Mouse (Mus musculus) hematopoietic stem cell, adult 5-6 weeks (primary cell): ENCODE results near the gene Dusp7. TPM values are rescaled to one million over a fixed set of nuclear protein-coding genes. Genes with fewer than 3 reads are reported as not detected.

Experiments
- ATAC-seq, 2 experiments: fragments of 125-278 bp in 1 of 2; replicated peaks in 1 of 2; 2 replicates each; pipeline ENCODE4 v1.8.0; 2016 to 2017; ENCODE audit warnings: inconsistent platforms in 2 of 2, mild to moderate bottlenecking in 2 of 2, moderate number of reproducible peaks in 2 of 2, low read depth in 1 of 2, moderate TSS enrichment in 1 of 2; ENCODE audit not compliant: low FRiP score in 2 of 2, poor library complexity in 2 of 2, severe bottlenecking in 2 of 2, insufficient read depth in 1 of 2, low TSS enrichment in 1 of 2
- total RNA-seq: library from RNA; stranded (forward); fragments of 172-1452, 232-1000 nt; gene quantifications from 2 replicates; pipeline ENCODE4 v1.2.3, GENCODE M21; 2017

The Dusp7 gene
- total RNA-seq, 1 experiment from 2014 or later, result 4.9 TPM

GRCm38 (mm10) chr9:106370620-106371383, 2.4 kb downstream of the Dusp7 start:
- no peak for ATAC-seq

- no peak for ATAC-seq
Measured at GRCm38 (mm10) chr9:106371384-106371671, 2.9 kb downstream of the Dusp7 start.

- peak; percentile 34 to 43 for ATAC-seq
Measured at GRCm38 (mm10) chr9:106371776-106372175, 3.3 kb downstream of the Dusp7 start.

GRCm38 (mm10) chr9:106372431-106373412, 4.3 kb downstream of the Dusp7 start:
- no peak for ATAC-seq

GRCm38 (mm10) chr9:106373973-106374372, 5.5 kb downstream of the Dusp7 start:
- no peak for ATAC-seq

GRCm38 (mm10) chr9:106377247-106377646, 8.8 kb downstream of the Dusp7 start:
- ATAC-seq, result no peak

GRCm38 (mm10) chr9:106378045-106378444, 9.6 kb downstream of the Dusp7 start:
- ATAC-seq, result no peak

GRCm38 (mm10) chr9:106378753-106379152, 10.3 kb downstream of the Dusp7 start:
- no peak for ATAC-seq

GRCm38 (mm10) chr9:106386181-106386864, 17.9 kb downstream of the Dusp7 start:
- peak; percentile 74 to 87 for ATAC-seq

- no peak for ATAC-seq
Measured at GRCm38 (mm10) chr9:106392828-106393527, 24.5 kb downstream of the Dusp7 start.

GRCm38 (mm10) chr9:106393548-106393947, 25.1 kb downstream of the Dusp7 start:
- no peak for ATAC-seq

GRCm38 (mm10) chr9:106394649-106395602, 26.5 kb downstream of the Dusp7 start:
- ATAC-seq, result peak; percentile 82 to 92

GRCm38 (mm10) chr9:106397733-106398132, 29.3 kb downstream of the Dusp7 start:
- no peak for ATAC-seq

- ATAC-seq, result peak in 1 of 2 experiments; percentile 32; a peak in 1 of 4 replicates
Measured at GRCm38 (mm10) chr9:106398667-106399311, 30.4 kb downstream of the Dusp7 start.

- no peak for ATAC-seq
Measured at GRCm38 (mm10) chr9:106399808-106400207, 31.4 kb downstream of the Dusp7 start.

- ATAC-seq, result no peak
Measured at GRCm38 (mm10) chr9:106402149-106402548, 33.7 kb downstream of the Dusp7 start.
